Mouse (Mus musculus) cerebellum, adult 2 months (tissue): ENCODE data around the gene Slc40a1. TPM values are rescaled to one million over a fixed set of nuclear protein-coding genes. Genes with fewer than 3 reads are reported as not detected.

ENCODE experiments used
- DNase-seq, 2 experiments: peaks; one replicate each; pipeline ENCODE4 v3.0.0; 2021
- H3K27ac ChIP-seq: fragments of 200-500 bp; 2 replicates; pipeline ENCODE4 v1.5.1; 2012; ENCODE audit warnings: low read length, control low read depth, inconsistent platforms; ENCODE audit not compliant: insufficient read depth
- H3K27me3 ChIP-seq: fragments of 200-500 bp; 2 replicates; pipeline ENCODE4 v1.6.1; 2012; ENCODE audit warnings: inconsistent platforms, mild to moderate bottlenecking, low read length, moderate library complexity; ENCODE audit not compliant: control insufficient read depth, insufficient read depth
- H3K4me1 ChIP-seq: fragments of 200-500 bp; 2 replicates; pipeline ENCODE4 v1.6.1; 2011; ENCODE audit warnings: low read length; ENCODE audit not compliant: control insufficient read depth, insufficient read depth
- H3K4me3 ChIP-seq: fragments of 200-500 bp; replicated peaks from 2 replicates; pipeline ENCODE3; 2011; ENCODE audit warnings: mild to moderate bottlenecking, low read depth, low read length, control low read depth; ENCODE audit not compliant: insufficient read depth
- CTCF ChIP-seq: fragments of 200-500 bp; IDR thresholded peaks from 2 replicates; pipeline ENCODE4 v1.5.1; 2011; ENCODE audit warnings: low read depth, mild to moderate bottlenecking, control low read depth, low read length, moderate library complexity, borderline replicate concordance; ENCODE audit not compliant: insufficient read depth
- POLR2A ChIP-seq: fragments of 200-500 bp; IDR thresholded peaks from 2 replicates; pipeline ENCODE4 v1.6.1; 2011; ENCODE audit warnings: low read length, control low read depth, borderline replicate concordance; ENCODE audit not compliant: insufficient read depth
- WGBS: fragments of 180-500 bp; shearing (Covaris S2); methylation state at CpG from one replicate; pipeline ENCODE4 v1.1.7; 2018; 5-methylcytosine and 5-hydroxymethylcytosine counted together
- polyA plus RNA-seq: library from polyadenylated mRNA; depleted of rRNA; stranded (reverse); fragments of >200 nt; gene quantifications from 2 replicates; pipeline ENCODE4 v1.2.3, GENCODE M21; 2012

Slc40a1 gene
- polyA plus RNA-seq, 1 experiment, result 8.6 TPM

DNA sequence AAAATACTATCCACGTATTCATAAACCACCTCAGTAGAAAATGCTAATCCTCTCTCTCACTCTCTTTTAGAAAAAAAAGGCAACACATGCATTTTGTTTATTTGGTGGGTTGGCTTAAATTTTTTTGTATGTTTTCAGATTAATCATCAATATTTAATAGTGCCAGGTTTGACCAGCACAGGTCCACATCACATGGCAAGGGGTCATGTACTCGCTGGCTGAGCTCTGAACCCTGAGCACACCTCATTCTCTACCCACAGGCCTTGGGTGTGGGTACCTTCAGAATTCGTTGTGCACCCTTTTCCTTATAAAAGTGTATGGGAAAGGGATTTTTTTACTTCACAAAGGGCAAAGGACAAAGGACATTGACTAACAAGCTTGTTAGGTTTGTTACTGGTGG, 22.2 kb downstream of the Slc40a1 start:
- H3K4me1 ChIP-seq, result no peaks in the 10 kb centered on the region
- WGBS, result 90% methylated on average over 3 of the region's 3 CpGs
- no peak overlapping the region for H3K4me3 ChIP-seq
- no peak for DNase-seq
- no peak overlapping the region for H3K27ac ChIP-seq
- H3K27me3 ChIP-seq, result no peaks in the 10 kb centered on the region
- TF ChIP-seq CTCF (no peak), POLR2A (no peak)

DNA sequence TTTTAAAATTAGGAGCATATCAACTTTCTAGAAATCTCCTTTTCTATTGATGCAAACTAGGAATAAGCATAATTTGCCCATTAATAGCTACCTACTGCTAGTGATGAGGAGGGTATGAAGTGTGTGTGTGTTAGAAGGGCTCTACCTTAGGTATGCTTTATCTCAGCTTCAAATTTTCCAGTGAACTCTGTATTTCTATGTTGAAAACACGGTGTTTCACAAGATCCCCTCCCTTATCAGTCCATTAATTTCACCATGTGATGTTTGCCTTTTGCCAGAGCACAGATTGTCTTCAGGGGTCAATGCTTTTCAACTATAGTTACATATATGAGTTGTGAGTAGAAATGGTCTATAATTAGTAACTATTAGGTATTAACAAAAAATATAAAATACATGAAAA, 28.3 kb downstream of the Slc40a1 start:
- Histone ChIP-seq H3K27me3 (no peaks in the 10 kb centered on the region), H3K4me1 (no peaks in the 10 kb centered on the region), H3K27ac (no peak overlapping the region), H3K4me3 (no peak overlapping the region)
- WGBS, result 20% methylated on average over 1 of the region's 1 CpGs
- no peak for DNase-seq
- TF ChIP-seq CTCF, result no peak
- TF ChIP-seq POLR2A, result no peak

DNA sequence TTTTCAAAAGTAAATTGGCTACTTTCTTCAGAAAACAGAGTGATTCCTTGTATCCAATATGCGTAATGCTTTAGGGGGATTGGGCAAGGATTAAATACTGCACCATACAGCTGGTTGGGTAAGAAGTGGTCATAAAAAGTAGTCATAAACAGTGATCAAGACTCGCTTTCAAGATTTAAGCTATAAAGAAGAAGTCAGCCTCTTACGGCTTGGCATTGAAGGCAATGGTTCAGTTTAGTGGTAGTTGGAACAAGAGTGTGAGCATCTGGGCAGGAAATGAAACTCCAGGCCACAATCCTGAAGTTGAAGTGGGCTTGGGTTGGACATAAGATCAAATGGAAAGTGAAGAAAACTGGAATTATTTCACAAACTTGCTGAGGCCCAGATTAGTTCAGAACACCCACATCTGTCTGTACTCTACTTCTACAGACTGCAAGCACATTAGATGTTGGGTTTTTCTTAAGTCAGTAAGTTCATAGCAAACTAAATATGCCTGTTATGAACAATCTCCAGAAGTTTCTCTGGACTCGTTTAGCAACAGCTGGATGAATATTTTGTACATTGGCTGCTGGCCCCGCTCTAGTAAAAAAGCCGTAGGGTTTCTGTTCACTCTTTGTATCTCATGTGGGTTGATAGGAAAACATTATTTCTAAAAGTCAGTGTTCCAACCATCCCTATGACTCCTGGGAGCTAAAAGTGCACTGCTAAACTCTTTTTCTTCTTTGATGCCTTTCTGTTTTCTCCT, 32.0 kb downstream of the Slc40a1 start:
- DNase-seq, result no peak
- Histone ChIP-seq H3K27me3 (no peaks in the 10 kb centered on the region), H3K4me3 (no peak overlapping the region), H3K4me1 (no peaks in the 10 kb centered on the region), H3K27ac (no peak overlapping the region)
- WGBS, result 87% methylated on average over 6 of the region's 6 CpGs
- TF ChIP-seq CTCF (no peak), POLR2A (no peak)

- WGBS, result 72% methylated on average over 2 of the region's 2 CpGs
- TF ChIP-seq POLR2A, result no peak
- no peak for TF ChIP-seq CTCF
- Histone ChIP-seq H3K4me3 (no peak overlapping the region), H3K27ac (no peak overlapping the region), H3K4me1 (no peaks in the 10 kb centered on the region), H3K27me3 (no peaks in the 10 kb centered on the region)
- DNase-seq, result no peak
Measured at GRCm38 (mm10) chr1:45891986-45892385, 34.3 kb downstream of the Slc40a1 start.

DNA sequence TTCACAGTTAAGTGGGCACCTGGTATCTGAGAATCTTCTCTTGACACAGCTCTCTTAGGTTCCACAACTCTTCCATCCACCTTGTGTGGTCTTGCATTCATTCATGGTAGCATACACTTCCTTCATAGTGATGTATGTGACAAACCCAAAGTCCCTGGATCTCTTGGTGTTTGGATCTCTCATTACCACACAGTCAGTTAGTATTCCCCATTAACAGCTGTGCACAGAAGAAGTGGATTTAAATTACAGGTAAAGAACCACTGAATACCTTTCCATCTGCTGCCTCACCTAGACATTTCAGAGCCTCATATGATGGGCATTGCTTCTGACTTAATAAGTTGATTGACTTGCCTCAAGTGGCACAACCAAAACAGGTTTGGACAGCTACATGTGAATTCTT, 36.1 kb downstream of the Slc40a1 start, which contains the start of gene Gm5269:
Gene Gm5269, minus strand, starts transcription at position 101 of the 400 bp plus-strand sequence.
- Histone ChIP-seq H3K27ac (no peak within 1 kb of the TSS), H3K4me1 (no peaks in the 10 kb centered on the region), H3K27me3 (no peaks in the 10 kb centered on the region), H3K4me3 (no peak within 1 kb of the TSS)
- TF ChIP-seq POLR2A (no peak), CTCF (no peak)
- no peak for DNase-seq

DNA sequence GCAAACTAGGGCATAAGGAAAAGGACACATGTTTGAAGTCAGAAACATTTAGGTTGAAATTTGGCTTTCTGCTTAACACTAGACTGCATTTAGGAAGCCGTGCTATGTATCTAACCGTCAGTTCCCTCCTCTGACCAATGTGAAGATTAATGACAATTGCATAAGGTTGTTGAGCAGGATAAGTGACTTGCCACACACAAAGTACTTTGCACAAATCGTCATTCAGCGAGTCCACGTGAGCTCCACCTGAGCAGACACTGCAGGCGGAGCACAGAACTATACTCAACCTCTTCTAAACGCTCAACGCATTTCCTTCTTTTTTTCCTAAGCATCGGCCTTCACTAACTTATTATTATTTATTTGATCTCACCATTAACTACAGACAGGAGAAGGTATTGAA, 39.5 kb downstream of the Slc40a1 start:
- Histone ChIP-seq H3K4me3 (no peak overlapping the region), H3K4me1 (no peaks in the 10 kb centered on the region), H3K27ac (no peak overlapping the region), H3K27me3 (no peaks in the 10 kb centered on the region)
- TF ChIP-seq POLR2A (no peak), CTCF (no peak)
- no peak for DNase-seq
- 92% methylated on average over 9 of the region's 9 CpGs for WGBS

GRCm38 (mm10) chr1:45883378-45883777, 42.9 kb downstream of the Slc40a1 start:
- Histone ChIP-seq H3K4me1 (no peaks in the 10 kb centered on the region), H3K27ac (no peak overlapping the region), H3K27me3 (no peaks in the 10 kb centered on the region), H3K4me3 (no peak overlapping the region)
- no peak for DNase-seq
- no peak for TF ChIP-seq CTCF
- no peak for TF ChIP-seq POLR2A

DNA sequence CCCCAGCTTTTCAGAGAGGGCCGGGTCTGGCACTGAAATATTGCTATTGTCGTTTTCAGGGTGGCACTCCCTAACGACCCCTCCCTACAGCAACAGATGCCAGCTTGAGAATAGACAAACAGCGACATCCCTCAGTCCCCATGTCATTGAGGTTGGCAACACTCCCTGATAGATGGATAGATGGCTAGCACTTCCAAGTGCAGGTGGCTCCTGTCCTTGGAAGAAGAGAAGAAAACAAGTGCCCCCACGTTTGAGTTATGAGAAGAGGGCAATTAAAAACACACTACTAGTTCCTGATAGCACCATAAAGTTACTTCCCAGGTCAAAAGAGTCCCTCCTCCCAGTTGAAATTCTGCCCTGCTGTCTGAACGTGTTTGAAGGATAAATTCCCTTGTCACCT, 44.2 kb downstream of the Slc40a1 start:
- Histone ChIP-seq H3K27ac (no peak overlapping the region), H3K27me3 (no peaks in the 10 kb centered on the region), H3K4me1 (no peaks in the 10 kb centered on the region), H3K4me3 (no peak overlapping the region)
- TF ChIP-seq POLR2A, result no peak
- TF ChIP-seq CTCF, result no peak
- DNase-seq, result no peak
- WGBS, result 11% methylated on average over 6 of the region's 6 CpGs
